In the genomic region with DNA sequence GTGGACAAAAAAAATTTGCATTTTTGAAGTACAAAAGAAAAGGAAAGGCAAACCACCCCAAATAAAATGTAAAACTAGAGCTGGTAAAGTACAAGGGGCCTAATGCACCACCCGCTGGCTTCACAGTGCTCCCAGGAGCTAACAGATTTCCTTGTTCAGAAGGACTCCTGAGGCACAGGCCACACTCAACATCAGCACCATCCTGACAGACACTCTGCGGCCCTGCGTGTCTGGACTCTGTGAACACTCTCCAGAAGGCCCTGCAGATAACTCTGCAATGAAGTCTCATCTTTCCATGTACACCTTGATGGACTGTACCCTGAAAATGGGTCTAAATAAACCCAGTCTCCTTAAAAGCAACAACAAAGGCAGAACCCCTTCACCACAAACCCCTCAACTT, we compare ENCODE assay signal across 11 mouse cellular contexts. TPM values are rescaled to one million over a fixed set of nuclear protein-coding genes. Genes with fewer than 3 reads are reported as not detected.
DNase-seq lines count a peak whose midpoint lies in the region; ATAC-seq and TF ChIP-seq lines count a peak whose summit lies in the region.
"Had no signal": no experiment of that assay in that cellular context is flagged by ENCODE, and none has a peak within 500 bp of the region (broad histone marks: within the 10 kb centered on the region; RNA-seq: fewer than 3 reads in every experiment).

No protein-coding gene starts in this region.

- no peaks in the 10 kb centered on the region for H3K27me3 ChIP-seq in hindbrain, embryonic 10.5 days (ENCODE audit: insufficient read depth, poor library complexity, severe bottlenecking)
- H3K27me3 ChIP-seq in hindbrain, embryonic 11.5 days (ENCODE audit: control insufficient read depth, insufficient read depth, low read length), result no peaks in the 10 kb centered on the region
- H3K27me3 ChIP-seq in embryonic facial prominence, embryonic 14.5 days (replicated peaks; ENCODE audit: control insufficient read depth, insufficient read depth, low read length), result no peaks in the 10 kb centered on the region
- no peaks in the 10 kb centered on the region for H3K27me3 ChIP-seq in limb, embryonic 13.5 days

- H3K9ac ChIP-seq in hindbrain, embryonic 11.5 days (ENCODE audit: low read depth, low read length), result no peak overlapping the region
- no peak overlapping the region for H3K9ac ChIP-seq in ES-E14 (ENCODE audit: insufficient read depth, low read depth, low read length, poor library complexity, severe bottlenecking)
- no peak overlapping the region for H3K9ac ChIP-seq in embryonic facial prominence, embryonic 14.5 days (ENCODE audit: low read depth, low read length)
- no peak overlapping the region for H3K9ac ChIP-seq in limb, embryonic 13.5 days

- no peak for DNase-seq in hindbrain, embryonic 10.5 days (ENCODE audit: low spot score)
- DNase-seq in hindbrain, embryonic 11.5 days (ENCODE audit: low spot score), result no peak
- no peak for DNase-seq in ES-E14 (ENCODE audit: low read depth, low spot score)
- no peak for DNase-seq in embryonic facial prominence, embryonic 14.5 days (ENCODE audit: low spot score)
- no peak for DNase-seq in embryo, embryonic 9.5 days (ENCODE audit: extremely low spot score)
- no peak for DNase-seq in frontal cortex, postnatal 10 days (ENCODE audit: low spot score in 2 of 2)
- no peak for DNase-seq in frontal cortex, postnatal 36 days (ENCODE audit: low spot score in 2 of 2)
- DNase-seq: thymus, postnatal 25 days had no signal

- no peak for ATAC-seq in hindbrain, embryonic 11.5 days (ENCODE audit: low FRiP score)
- ATAC-seq in embryonic facial prominence, embryonic 14.5 days (ENCODE audit: low read depth), result no peak
- no peak; the same call in 1 of the 2 replicates for ATAC-seq in limb, embryonic 13.5 days (ENCODE audit: low FRiP score, low read depth)

- H3K36me3 ChIP-seq in hindbrain, embryonic 10.5 days, result peaks cover 41% of the 10 kb centered on the region
- no peaks in the 10 kb centered on the region for H3K36me3 ChIP-seq in hindbrain, embryonic 11.5 days (ENCODE audit: control insufficient read depth, insufficient read depth, low read length)
- H3K36me3 ChIP-seq in ES-E14 (ENCODE audit: control insufficient read depth, insufficient read depth, low read length, poor library complexity, severe bottlenecking), result peaks cover 3% of the 10 kb centered on the region; the same call in 1 of the 2 replicates
- peaks cover 13% of the 10 kb centered on the region for H3K36me3 ChIP-seq in embryonic facial prominence, embryonic 14.5 days (ENCODE audit: control insufficient read depth, insufficient read depth, low read length)
- peaks cover 31% of the 10 kb centered on the region for H3K36me3 ChIP-seq in limb, embryonic 13.5 days

- no peaks in the 10 kb centered on the region for H3K9me3 ChIP-seq in hindbrain, embryonic 10.5 days
- no peaks in the 10 kb centered on the region for H3K9me3 ChIP-seq in hindbrain, embryonic 11.5 days (ENCODE audit: control insufficient read depth, low read length)
- no peaks in the 10 kb centered on the region for H3K9me3 ChIP-seq in ES-E14 (ENCODE audit: control insufficient read depth, insufficient read depth, low read depth, low read length)
- 0 out of 2 replicates have a peak, but pooled peaks cover 6% of the 10 kb centered on the region for H3K9me3 ChIP-seq in embryonic facial prominence, embryonic 14.5 days (ENCODE audit: control insufficient read depth, low read length)
- no peaks in the 10 kb centered on the region for H3K9me3 ChIP-seq in limb, embryonic 13.5 days

- in situ Hi-C loops in ES-E14 (cut with MboI; ENCODE audit: low sequenced_read_pairs in 2 of 2, unreplicated experiment in 2 of 2), result no loop called here

- H3K4me2 ChIP-seq in hindbrain, embryonic 11.5 days (replicated peaks; ENCODE audit: low read depth, low read length), result no peak overlapping the region
- no peak overlapping the region for H3K4me2 ChIP-seq in embryonic facial prominence, embryonic 14.5 days (ENCODE audit: low read depth, low read length)
- no peak overlapping the region; the same call in 1 of the 2 replicates for H3K4me2 ChIP-seq in limb, embryonic 13.5 days (replicated peaks)

- H3K4me1 ChIP-seq in hindbrain, embryonic 10.5 days (replicated peaks), result peaks cover 35% of the 10 kb centered on the region
- peaks cover 3% of the 10 kb centered on the region for H3K4me1 ChIP-seq in hindbrain, embryonic 11.5 days (replicated peaks; ENCODE audit: control insufficient read depth, insufficient read depth, low read length)
- H3K4me1 ChIP-seq in ES-E14 (ENCODE audit: control insufficient read depth in 2 of 2, insufficient read depth in 2 of 2, low read length in 2 of 2, poor library complexity in 1 of 2), result peaks cover 3 to 24% of the 10 kb centered on the region in 2 experiments; a peak in 3 of 4 replicates
- H3K4me1 ChIP-seq in embryonic facial prominence, embryonic 14.5 days (ENCODE audit: control insufficient read depth, insufficient read depth, low read length), result peaks cover 25% of the 10 kb centered on the region
- H3K4me1 ChIP-seq in limb, embryonic 13.5 days, result peaks cover 61% of the 10 kb centered on the region

- H3K4me3 ChIP-seq in hindbrain, embryonic 10.5 days, result no peak overlapping the region
- no peak overlapping the region for H3K4me3 ChIP-seq in hindbrain, embryonic 11.5 days (ENCODE audit: low read depth, low read length)
- H3K4me3 ChIP-seq in ES-E14 (ENCODE audit: insufficient read depth in 1 of 2, low read depth in 1 of 2, low read length in 2 of 2, poor library complexity in 1 of 2, severe bottlenecking in 1 of 2), result no peak overlapping the region
- no peak overlapping the region for H3K4me3 ChIP-seq in embryonic facial prominence, embryonic 14.5 days (ENCODE audit: low read depth, low read length)
- H3K4me3 ChIP-seq in limb, embryonic 13.5 days, result no peak overlapping the region

- WGBS in hindbrain, embryonic 10.5 days, result 66% methylated on average over 3 of the region's 3 CpGs
- WGBS in hindbrain, embryonic 11.5 days, result 65% methylated on average over 3 of the region's 3 CpGs
- WGBS in embryonic facial prominence, embryonic 14.5 days, result 66% methylated on average over 3 of the region's 3 CpGs
- WGBS in limb, embryonic 13.5 days, result 43% methylated on average over 3 of the region's 3 CpGs

- peak overlapping the region; percentile 64 for H3K27ac ChIP-seq in hindbrain, embryonic 10.5 days
- H3K27ac ChIP-seq in hindbrain, embryonic 11.5 days (ENCODE audit: low read depth, low read length), result no peak overlapping the region
- H3K27ac ChIP-seq in ES-E14 (ENCODE audit: insufficient read depth, low read depth, low read length, poor library complexity, severe bottlenecking), result 0 out of 2 replicates have a peak overlapping the region, but pooled peaks have one; percentile 6
- peak overlapping the region; percentile 49 for H3K27ac ChIP-seq in embryonic facial prominence, embryonic 14.5 days (replicated peaks; ENCODE audit: low read depth, low read length)
- peak overlapping the region; percentile 69 for H3K27ac ChIP-seq in limb, embryonic 13.5 days

TF ChIP-seq in ES-E14, 5 proteins besides CTCF, POLR2A, EP300 and RAD21:
- TF ChIP-seq CHD2 (IDR thresholded peaks at IDR 0.05; ENCODE audit: low read depth, low read length) (no peak), ZC3H11A (IDR thresholded peaks at IDR 0.05; ENCODE audit: borderline replicate concordance, low read depth, low read length) (no peak), ZNF384 (IDR thresholded peaks at IDR 0.05; ENCODE audit: low read depth, low read length) (no peak), MAFK (IDR thresholded peaks at IDR 0.05; ENCODE audit: insufficient read depth, low read depth, low read length) (no peak), HCFC1 (IDR thresholded peaks at IDR 0.05; ENCODE audit: borderline replicate concordance, insufficient read depth, low read length) (no peak)

RNA-seq across cellular contexts. Expression of gene Fermt2, which starts 22.5 kb away (rescaled TPM):
- 74.3 and 89.6 TPM in 2 replicates for polyA plus RNA-seq in hindbrain, embryonic 10.5 days (2016; fragmentation: Nextera tagmentation; extraction: Ambion mirVana)
- 74.4 and 88.1 TPM in 2 replicates for polyA plus RNA-seq in hindbrain, embryonic 11.5 days (2014; fragmentation: Nextera tagmentation; extraction: Ambion mirVana)
- 47.0 and 60.5 TPM in 2 replicates for total RNA-seq in ES-E14 (2012; rRNA removed)
- 132 and 153 TPM in 2 replicates for polyA plus RNA-seq in embryonic facial prominence, embryonic 14.5 days (2014; fragmentation: Nextera tagmentation; extraction: Ambion mirVana)
- polyA plus RNA-seq in limb, embryonic 13.5 days (2015; fragmentation: Nextera tagmentation; extraction: Ambion mirVana), result 138 and 147 TPM in 2 replicates
- total RNA-seq: hematopoietic stem cell, adult 5-6 weeks; MEL had no signal
